Mouse (Mus musculus): ENCODE measurements around the gene Ccdc57.

Ccdc57 gene

GRCm38 (mm10) chr11:120951731-120952730 is 19.4 kb upstream of the Ccdc57 start:
- no peak for DNase-seq

- no peak for DNase-seq
These were observed 18.6 kb upstream of the Ccdc57 start for GRCm38 (mm10) chr11:120951237-120951636.

GRCm38 (mm10) chr11:120950281-120951202 is 17.9 kb upstream of the Ccdc57 start:
- peak; percentile 90 for DNase-seq

GRCm38 (mm10) chr11:120949863-120950262 is 17.2 kb upstream of the Ccdc57 start:
- DNase-seq: no peak

GRCm38 (mm10) chr11:120948861-120949851 is 16.5 kb upstream of the Ccdc57 start:
- no peak for DNase-seq

- DNase-seq: no peak
These were observed 15.7 kb upstream of the Ccdc57 start, which contains the start of gene Slc16a3 for GRCm38 (mm10) chr11:120948328-120948727. TSS of gene Slc16a3 (plus strand) at chr11:120948480.

GRCm38 (mm10) chr11:120945926-120946325 is 13.3 kb upstream of the Ccdc57 start:
- DNase-seq: no peak

GRCm38 (mm10) chr11:120945266-120945665 is 12.6 kb upstream of the Ccdc57 start:
- no peak for DNase-seq

- no peak for DNase-seq
These were observed 8.3 kb upstream of the Ccdc57 start for GRCm38 (mm10) chr11:120940959-120941358.

- no peak for DNase-seq
These were observed 7.2 kb upstream of the Ccdc57 start for GRCm38 (mm10) chr11:120939712-120940341.

GRCm38 (mm10) chr11:120938795-120939194 is 6.1 kb upstream of the Ccdc57 start:
- DNase-seq: no peak

GRCm38 (mm10) chr11:120937976-120938375 is 5.3 kb upstream of the Ccdc57 start:
- DNase-seq: no peak

- DNase-seq: no peak
These were observed 1.2 kb downstream of the Ccdc57 start for GRCm38 (mm10) chr11:120931479-120931878.

- no peak for DNase-seq
These were observed 4.2 kb downstream of the Ccdc57 start for GRCm38 (mm10) chr11:120928468-120928867.

- DNase-seq: no peak
These were observed 10.1 kb downstream of the Ccdc57 start for GRCm38 (mm10) chr11:120922528-120922927.

GRCm38 (mm10) chr11:120917756-120918155 is 14.9 kb downstream of the Ccdc57 start:
- DNase-seq: no peak

GRCm38 (mm10) chr11:120916477-120916876 is 16.2 kb downstream of the Ccdc57 start:
- no peak for DNase-seq

- DNase-seq: no peak
These were observed 18.9 kb downstream of the Ccdc57 start for GRCm38 (mm10) chr11:120913796-120914195.

GRCm38 (mm10) chr11:120905430-120905873 is 27.2 kb downstream of the Ccdc57 start:
- DNase-seq: peak; percentile 56

GRCm38 (mm10) chr11:120904561-120904960 is 28.1 kb downstream of the Ccdc57 start:
- DNase-seq: no peak

- DNase-seq: no peak
These were observed 29.4 kb downstream of the Ccdc57 start for GRCm38 (mm10) chr11:120903159-120903850.
